Mouse (Mus musculus) thymus, adult 2 months (tissue): ENCODE results near the gene Macrod1. TPM values are rescaled to one million over a fixed set of nuclear protein-coding genes. Genes with fewer than 3 reads are reported as not detected.

ENCODE experiments used
- DNase-seq: peaks from one replicate; pipeline ENCODE4 v3.0.0; 2021
- H3K27ac ChIP-seq: fragments of 200-500 bp; 2 replicates; pipeline ENCODE4 v1.5.1; 2012; ENCODE audit warnings: low read length, control low read depth; ENCODE audit not compliant: control insufficient read depth, insufficient read depth
- H3K27me3 ChIP-seq: fragments of 200-500 bp; 2 replicates; pipeline ENCODE4 v1.6.1; 2012; ENCODE audit warnings: mild to moderate bottlenecking, low read length, moderate library complexity, mixed read lengths; ENCODE audit not compliant: control insufficient read depth, insufficient read depth
- H3K36me3 ChIP-seq: fragments of 200-500 bp; 2 replicates; pipeline ENCODE4 v1.6.1; 2012; ENCODE audit warnings: mild to moderate bottlenecking, low read length, moderate library complexity; ENCODE audit not compliant: control insufficient read depth, insufficient read depth
- H3K4me1 ChIP-seq: fragments of 200-500 bp; replicated peaks from 2 replicates; pipeline ENCODE4 v1.6.1; 2012; ENCODE audit warnings: low read length; ENCODE audit not compliant: control insufficient read depth, insufficient read depth
- H3K4me3 ChIP-seq: fragments of 200-500 bp; 2 replicates; pipeline ENCODE4 v1.5.1; 2012; ENCODE audit warnings: mild to moderate bottlenecking, low read length, control low read depth, moderate library complexity; ENCODE audit not compliant: control insufficient read depth, insufficient read depth
- CTCF ChIP-seq: fragments of 200-500 bp; IDR thresholded peaks from 2 replicates; pipeline ENCODE4 v1.5.1; 2012; ENCODE audit warnings: mild to moderate bottlenecking, control low read depth, low read length, moderate library complexity, borderline replicate concordance; ENCODE audit not compliant: control insufficient read depth, poor library complexity, insufficient read depth; ENCODE audit errors: extremely low read depth
- POLR2A ChIP-seq: fragments of 200-500 bp; IDR thresholded peaks from 2 replicates; pipeline ENCODE4 v1.6.1; 2012; ENCODE audit warnings: mild to moderate bottlenecking, low read length, control low read depth, moderate library complexity; ENCODE audit not compliant: control insufficient read depth, poor library complexity, insufficient read depth; ENCODE audit errors: extremely low read depth
- WGBS: fragments of 180-500 bp; shearing (Covaris S2); methylation state at CpG from one replicate; pipeline ENCODE4 v1.1.7; 2018; 5-methylcytosine and 5-hydroxymethylcytosine counted together
- polyA plus RNA-seq: library from polyadenylated mRNA; depleted of rRNA; stranded (reverse); fragments of >200 nt; gene quantifications from 2 replicates; pipeline ENCODE4 v1.2.3, GENCODE M21; 2012

The Macrod1 gene
- polyA plus RNA-seq, 1 experiment: 49.3 TPM

DNA sequence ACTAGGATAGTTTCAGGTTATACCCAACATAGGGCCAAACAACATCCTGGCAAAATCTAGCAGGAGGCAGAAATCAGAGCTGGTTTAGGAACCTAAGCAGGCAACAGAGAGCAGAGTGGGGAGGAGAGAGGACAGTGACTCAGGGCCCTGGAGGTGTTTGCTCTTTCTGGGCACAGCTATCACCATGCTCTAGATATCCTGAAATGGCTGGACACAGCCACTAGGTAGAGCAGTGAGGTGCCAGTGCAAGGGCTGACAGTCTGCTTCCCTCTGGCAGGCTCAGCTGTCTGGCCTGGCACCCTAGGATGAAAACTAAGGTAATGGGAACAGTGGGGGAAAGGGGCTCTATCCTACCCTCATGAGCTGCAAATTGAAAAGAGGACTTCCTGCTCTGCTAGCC lies 166.9 kb downstream of the Macrod1 start:
- Histone ChIP-seq H3K27ac (no peak overlapping the region), H3K4me3 (no peak overlapping the region), H3K36me3 (peaks cover 14% of the 10 kb centered on the region; the same call in 1 of the 2 replicates), H3K4me1 (no peaks in the 10 kb centered on the region), H3K27me3 (no peaks in the 10 kb centered on the region)
- DNase-seq: no peak
- no peak for TF ChIP-seq POLR2A
- TF ChIP-seq CTCF: no peak

DNA sequence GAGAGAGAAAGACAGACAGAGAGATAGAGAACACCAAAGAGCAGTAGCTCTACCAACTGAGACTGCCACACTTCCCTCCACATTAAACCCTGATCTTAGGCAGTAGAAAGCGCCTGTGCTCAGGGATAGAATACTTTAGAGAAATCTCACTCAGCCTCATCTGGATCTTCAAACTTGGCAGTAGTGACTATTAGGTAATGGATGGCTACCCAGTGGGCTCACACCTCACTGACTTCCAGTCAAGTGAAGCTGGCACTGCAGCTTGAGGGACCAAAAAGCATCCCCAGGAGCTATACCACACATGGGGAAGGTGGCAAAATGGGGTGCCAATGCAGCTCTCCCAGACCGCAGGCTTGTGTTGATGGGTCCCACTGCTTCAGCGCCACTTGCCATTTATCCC lies 167.6 kb downstream of the Macrod1 start:
- H3K27me3 ChIP-seq: no peaks in the 10 kb centered on the region
- no peak for DNase-seq
- no peak for TF ChIP-seq POLR2A
- TF ChIP-seq CTCF: no peak
- WGBS: 99% methylated on average over 3 of the region's 3 CpGs
- H3K27ac ChIP-seq: no peak overlapping the region
- no peak overlapping the region for H3K4me3 ChIP-seq
- peaks cover 18% of the 10 kb centered on the region for H3K36me3 ChIP-seq
- no peaks in the 10 kb centered on the region for H3K4me1 ChIP-seq

DNA sequence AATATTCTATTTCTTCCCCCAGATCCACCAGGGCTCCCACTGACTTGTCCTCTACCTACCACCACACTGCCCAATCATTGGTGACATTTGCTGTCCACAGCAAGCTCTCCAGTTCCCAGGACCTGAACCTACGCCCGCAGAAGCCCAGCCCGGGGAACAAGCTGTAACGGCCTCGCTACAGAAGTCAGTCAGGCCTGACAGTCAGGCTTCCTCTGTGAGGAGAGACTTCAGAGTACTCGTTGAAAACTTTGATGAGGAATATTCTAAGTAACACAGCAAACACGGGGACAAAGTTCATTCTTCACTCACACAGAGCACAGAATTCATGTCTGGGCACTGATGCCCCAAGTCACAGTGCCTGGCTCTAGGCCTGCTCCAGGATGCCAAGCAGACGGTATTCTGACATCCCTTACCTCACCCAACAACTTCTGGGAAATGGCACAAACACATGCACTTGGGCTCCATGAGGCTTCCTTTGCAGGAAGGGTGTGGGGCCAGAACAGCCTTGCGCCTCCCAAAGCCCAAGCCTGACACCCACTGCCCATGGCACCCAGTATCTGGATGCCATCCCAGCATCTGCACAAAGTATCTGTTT lies 168.6 kb downstream of the Macrod1 start:
- Histone ChIP-seq H3K4me3 (no peak overlapping the region), H3K36me3 (peaks cover 27% of the 10 kb centered on the region), H3K27me3 (no peaks in the 10 kb centered on the region), H3K4me1 (no peaks in the 10 kb centered on the region), H3K27ac (no peak overlapping the region)
- 95% methylated on average over 9 of the region's 9 CpGs for WGBS
- TF ChIP-seq CTCF: no peak
- no peak for TF ChIP-seq POLR2A
- no peak for DNase-seq

GRCm38 (mm10) chr19:7226511-7226914 lies 169.9 kb downstream of the Macrod1 start:
- no peaks in the 10 kb centered on the region for H3K27me3 ChIP-seq
- no peak for DNase-seq
- H3K4me1 ChIP-seq: no peaks in the 10 kb centered on the region
- no peak for TF ChIP-seq CTCF
- no peak for TF ChIP-seq POLR2A
- no peak overlapping the region for H3K27ac ChIP-seq
- no peak overlapping the region for H3K4me3 ChIP-seq
- H3K36me3 ChIP-seq: peaks cover 32% of the 10 kb centered on the region
- 63% methylated on average over 6 of the region's 6 CpGs for WGBS

- Histone ChIP-seq H3K27me3 (no peaks in the 10 kb centered on the region), H3K27ac (no peak overlapping the region), H3K4me3 (no peak overlapping the region), H3K4me1 (no peaks in the 10 kb centered on the region), H3K36me3 (peaks cover 26% of the 10 kb centered on the region)
- peak; percentile 82 for DNase-seq
- 47% methylated on average over 8 of the region's 8 CpGs for WGBS
- TF ChIP-seq CTCF (peak; percentile 76; the same call in 1 of the 2 replicates), POLR2A (no peak)
These were observed 178.1 kb downstream of the Macrod1 start for GRCm38 (mm10) chr19:7234537-7235221.

- Histone ChIP-seq H3K27ac (no peak overlapping the region), H3K36me3 (peaks cover 18% of the 10 kb centered on the region), H3K27me3 (no peaks in the 10 kb centered on the region), H3K4me3 (no peak overlapping the region), H3K4me1 (peaks cover 8% of the 10 kb centered on the region)
- 95% methylated on average over 9 of the region's 9 CpGs for WGBS
- DNase-seq: no peak
- no peak for TF ChIP-seq POLR2A
- no peak for TF ChIP-seq CTCF
These were observed 178.9 kb downstream of the Macrod1 start for GRCm38 (mm10) chr19:7235461-7235860.

GRCm38 (mm10) chr19:7236011-7236410 lies 179.4 kb downstream of the Macrod1 start:
- peaks cover 18% of the 10 kb centered on the region for H3K36me3 ChIP-seq
- no peak overlapping the region for H3K4me3 ChIP-seq
- no peak overlapping the region for H3K27ac ChIP-seq
- H3K27me3 ChIP-seq: no peaks in the 10 kb centered on the region
- TF ChIP-seq CTCF: no peak
- no peak for TF ChIP-seq POLR2A
- WGBS: 96% methylated on average over 2 of the region's 2 CpGs
- H3K4me1 ChIP-seq: peaks cover 8% of the 10 kb centered on the region
- no peak for DNase-seq
